Mouse (Mus musculus) gastrocnemius, postnatal 4 days (tissue): Measurements from ENCODE around the gene Ccl5. TPM values are rescaled to one million over a fixed set of nuclear protein-coding genes. Genes with fewer than 3 reads are reported as not detected.

Experiments
- DNase-seq, 2 experiments: peaks; one replicate each; pipeline ENCODE4 v3.0.0; 2021 to 2022; ENCODE audit warnings: low spot score in 2 of 2, mixed read lengths in 2 of 2
- total RNA-seq, 2 experiments: library from RNA; stranded (reverse); gene quantifications; 2 replicates each; pipeline ENCODE4 v1.2.3; 2021

Gene Ccl5
- total RNA-seq, 2 experiments from 2014 or later = not detected

DNA sequence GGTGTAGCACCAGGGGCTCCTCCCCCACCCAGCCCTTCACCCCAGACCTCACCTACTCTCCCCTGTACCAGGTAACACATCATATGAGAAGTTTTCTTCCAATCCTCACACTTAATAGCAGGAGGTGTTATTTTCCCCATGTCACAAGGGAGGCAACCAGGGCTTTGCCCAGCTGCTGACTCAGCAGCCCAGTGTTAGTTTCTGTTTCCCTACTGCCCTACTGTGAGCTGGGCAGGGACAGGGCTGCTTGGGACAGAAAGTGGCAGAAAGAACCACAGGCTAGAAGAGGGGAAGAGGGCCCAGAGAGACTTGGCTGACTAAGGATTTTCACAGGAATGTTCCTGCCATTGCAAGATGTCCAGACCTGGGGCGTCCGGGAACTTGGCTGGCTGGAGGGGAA, 10.6 kb upstream of the Ccl5 start:
- no peak for DNase-seq

DNA sequence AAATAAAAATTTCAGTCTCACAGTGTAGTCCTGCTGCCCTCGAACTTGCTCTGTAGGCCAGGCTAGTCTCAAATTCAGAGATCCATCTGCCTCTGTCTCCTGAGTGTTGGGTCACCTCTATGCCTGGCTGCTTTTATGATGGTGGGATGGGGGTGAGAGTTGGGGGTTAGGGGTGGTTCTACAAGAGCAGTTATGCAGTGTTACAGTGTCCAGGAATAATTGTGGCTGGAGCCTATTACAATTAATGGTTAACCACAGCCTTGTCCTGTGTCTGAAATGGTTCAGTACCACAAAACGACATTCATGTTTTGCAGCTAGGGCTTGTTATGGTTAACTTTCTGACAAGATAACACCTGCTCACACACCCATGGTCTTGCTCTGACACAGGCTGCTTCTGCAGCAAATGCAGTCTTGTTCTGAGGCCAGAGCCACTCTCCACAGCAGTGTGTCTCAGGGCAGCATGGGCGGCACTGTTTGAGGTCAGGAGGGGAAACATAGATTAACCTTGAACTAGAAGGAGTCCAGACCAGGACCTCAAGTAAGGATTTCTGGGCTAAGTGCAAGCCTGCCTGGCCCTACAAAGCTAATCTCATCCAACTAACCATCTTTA, 8.5 kb upstream of the Ccl5 start:
- no peak for DNase-seq

DNA sequence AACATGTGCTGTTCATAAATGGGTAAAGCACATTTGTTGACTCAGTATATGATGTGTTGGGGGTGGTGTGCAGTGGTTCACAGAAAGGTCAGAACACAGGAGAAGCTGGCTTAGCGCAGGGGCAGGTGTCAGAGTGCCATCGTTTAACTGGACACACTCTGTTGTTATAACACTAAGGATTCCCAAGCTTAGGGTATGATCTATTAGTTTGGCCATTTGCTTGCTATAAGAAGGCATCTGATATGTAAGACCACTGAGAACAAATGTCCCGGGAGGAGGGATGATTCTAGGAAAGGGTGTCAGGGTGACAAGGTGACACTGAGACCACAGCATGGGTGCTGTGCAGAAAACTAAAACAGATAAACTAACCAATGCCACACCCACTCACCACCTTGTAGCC, 6.5 kb upstream of the Ccl5 start:
- no peak for DNase-seq

DNA sequence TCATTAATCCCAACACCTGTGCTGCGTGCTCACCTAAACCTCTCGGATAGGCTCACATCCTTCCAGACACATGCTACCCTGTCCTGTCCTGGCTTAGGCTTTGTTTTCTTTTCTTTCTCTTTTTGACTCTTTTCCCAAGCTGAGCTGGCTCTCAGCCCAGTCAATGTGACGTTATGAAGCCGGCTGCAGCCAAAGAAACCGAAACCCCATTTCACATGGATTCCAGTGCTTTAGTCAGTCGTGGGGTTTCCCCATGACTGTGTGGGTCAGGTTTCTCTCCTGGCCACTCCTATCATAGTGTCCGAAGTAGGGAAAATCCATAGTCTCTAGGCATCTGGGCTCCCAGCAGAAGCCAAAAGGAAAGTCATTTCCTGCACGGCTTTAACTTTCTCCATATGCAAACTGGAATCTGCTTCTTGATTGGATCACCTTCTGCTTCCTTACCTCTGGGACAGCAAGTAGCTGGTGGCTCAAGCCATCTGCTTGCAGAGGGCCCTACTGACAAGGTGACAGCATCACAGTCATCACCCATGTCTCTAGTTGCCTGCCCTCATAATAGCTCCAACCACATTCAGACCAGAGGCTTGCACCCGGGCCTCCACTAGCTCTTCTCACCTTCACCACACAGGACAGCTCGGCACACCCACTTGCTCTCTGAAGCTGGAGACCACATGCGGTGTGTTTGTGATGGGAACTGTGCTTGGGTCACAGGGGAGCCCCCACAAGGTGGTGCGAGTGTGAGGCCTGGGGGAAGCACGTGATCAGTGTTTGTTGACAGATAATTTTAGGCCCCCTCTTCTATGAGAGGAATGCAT, 4.5 kb upstream of the Ccl5 start:
- DNase-seq = peak; percentile 55 to 79

DNA sequence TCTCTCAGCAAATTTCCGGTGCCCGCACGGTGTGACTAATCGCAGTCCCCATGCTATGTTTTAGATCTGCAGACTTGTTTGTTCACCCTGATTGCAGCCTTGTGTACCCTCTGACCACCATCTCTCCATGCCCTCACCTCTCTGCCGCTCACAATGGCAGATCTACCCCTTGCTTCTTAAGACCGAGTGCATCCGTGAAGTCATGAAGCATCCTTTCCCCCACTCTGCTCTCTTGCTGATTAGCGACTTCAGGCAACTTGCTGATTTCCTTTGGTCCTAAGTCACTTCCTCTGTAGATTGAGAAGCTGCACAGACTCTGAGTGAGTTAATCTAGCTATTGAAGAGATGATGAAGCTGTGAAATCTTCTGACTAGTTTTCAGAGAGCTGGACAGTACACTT, 3.8 kb upstream of the Ccl5 start:
- no peak for DNase-seq

DNA sequence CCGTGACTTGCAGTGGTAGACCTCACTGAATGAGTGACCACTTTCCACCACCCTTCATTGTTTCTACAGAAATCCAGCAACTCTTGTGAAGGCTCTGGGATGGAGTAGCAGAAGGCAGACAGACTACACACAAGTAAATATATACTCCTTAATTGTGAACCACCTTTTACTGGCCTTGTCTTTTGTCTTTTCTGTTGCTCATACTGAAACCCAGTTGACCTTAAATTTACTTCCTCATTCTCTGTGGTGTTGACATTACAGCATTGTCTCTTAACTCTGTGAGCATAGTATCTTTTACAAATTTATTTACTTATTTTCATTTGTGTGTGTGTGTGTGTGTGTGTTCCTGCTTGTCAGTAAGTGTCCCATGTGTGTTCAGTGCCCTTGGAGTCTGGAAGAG, 2.9 kb upstream of the Ccl5 start:
- DNase-seq = no peak

DNA sequence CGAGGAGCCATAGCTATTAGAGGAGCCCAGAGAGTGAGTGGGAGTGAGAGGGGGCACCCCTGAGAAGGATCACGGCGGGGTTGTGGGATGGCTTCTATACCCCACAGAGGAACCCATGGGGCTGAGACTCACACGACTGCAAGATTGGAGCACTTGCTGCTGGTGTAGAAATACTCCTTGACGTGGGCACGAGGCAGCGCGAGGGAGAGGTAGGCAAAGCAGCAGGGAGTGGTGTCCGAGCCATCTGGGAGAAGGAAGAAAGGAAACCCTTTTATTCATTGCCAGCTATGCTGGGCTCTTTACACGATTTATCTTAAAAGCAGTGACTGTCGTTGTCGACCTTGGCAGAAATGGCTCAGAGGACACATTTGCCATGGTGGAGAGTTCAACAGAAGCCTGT, 1.3 kb downstream of the Ccl5 start:
- no peak for DNase-seq

DNA sequence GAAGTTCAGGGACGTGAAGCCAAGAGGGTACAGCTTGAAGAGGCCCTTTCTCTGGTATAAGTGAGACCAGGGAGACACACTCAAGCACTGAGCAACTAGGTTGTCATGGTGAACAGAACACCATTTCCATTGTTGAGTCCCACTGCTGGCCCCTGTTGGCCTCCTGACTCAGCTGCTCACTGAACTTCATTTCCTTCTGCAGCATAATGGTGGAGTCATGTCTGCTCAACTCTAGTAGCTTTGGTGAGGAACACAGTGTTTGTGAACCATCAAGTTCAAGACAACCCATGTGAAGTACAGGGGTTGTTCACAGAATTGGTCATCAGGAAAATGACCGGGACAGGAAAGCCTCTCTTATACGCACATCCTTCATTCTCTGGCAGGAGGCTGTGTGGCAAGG, 8.2 kb downstream of the Ccl5 start, which contains the start of gene Heatr9:
Gene Heatr9, minus strand, starts transcription at position 101 of the 400 bp plus-strand sequence.
- DNase-seq = no peak

DNA sequence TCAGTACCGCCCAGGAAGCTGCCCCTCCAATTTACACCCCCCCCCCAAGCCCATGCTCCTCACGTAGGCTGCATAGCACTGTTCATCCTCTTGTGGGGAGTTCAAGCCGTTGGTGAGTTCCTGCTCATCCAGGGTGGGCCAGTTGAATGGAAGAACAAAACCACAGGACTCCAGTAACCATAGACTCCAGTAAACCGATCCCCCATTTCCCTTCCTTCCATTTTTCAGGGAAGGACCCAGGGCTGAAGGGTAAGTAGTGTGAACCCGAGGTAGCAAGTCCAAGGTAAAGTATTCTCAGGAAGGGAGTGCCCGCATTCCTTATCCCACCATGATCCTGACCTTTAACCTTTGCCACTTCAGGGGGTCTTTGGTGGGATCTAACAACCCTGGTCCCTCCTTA, 11.9 kb downstream of the Ccl5 start:
- no peak for DNase-seq

DNA sequence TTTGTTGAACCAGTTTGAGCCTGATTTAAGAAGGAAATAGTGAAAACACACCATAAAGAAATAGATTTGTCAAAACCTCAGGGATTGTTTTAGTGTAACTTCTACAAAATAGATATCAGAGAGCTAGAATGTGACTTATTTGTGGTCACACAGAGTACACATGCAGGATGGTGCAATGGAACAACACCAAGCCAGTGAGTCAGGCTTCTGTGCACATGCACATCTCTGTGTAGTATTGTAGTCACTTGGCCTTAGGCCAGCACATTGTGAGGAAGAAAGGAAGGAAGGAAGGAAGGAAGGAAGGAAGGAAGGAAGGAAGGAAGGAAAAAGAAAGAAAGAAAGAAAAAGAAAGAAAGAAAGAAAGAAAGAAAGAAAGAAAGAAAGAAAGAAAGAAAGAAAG, 13.2 kb downstream of the Ccl5 start:
- no peak for DNase-seq

DNA sequence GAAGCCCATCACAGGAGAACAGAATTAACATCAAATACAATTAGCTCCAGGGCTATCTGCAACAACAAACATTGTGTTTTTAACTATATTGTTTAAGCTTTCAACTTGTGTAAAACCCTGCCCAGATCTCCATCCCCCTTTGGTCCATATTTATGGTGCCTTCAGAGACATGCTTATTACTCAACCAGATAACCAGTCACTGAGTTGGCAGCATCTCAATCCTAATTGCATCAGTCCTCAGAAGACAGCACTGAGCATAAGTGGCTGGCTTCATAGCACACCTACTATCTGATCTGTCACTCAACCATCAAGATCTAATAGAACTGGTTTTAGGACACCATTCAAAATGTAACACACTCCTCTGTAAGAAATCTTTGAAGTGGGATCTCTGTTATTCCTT, 20.8 kb downstream of the Ccl5 start:
- DNase-seq = no peak

DNA sequence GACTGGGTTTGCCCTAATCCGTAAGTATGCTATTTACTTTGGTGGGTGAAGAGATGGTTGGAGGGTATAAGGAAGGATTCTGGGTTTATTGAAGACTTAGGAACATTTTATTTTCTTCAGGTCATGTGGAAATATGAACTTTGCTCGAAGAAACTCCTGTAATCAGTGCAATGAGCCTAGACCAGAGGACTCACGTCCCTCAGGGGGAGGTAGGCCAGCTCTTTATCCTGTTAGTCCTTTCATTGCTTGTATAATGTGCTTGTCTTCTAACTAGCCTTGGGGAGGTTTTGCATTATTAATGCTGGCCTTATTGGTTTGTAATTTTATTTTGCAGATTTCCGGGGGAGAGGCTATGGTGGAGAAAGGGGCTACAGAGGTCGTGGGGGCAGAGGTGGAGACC, 26.0 kb downstream of the Ccl5 start:
- DNase-seq = no peak

DNA sequence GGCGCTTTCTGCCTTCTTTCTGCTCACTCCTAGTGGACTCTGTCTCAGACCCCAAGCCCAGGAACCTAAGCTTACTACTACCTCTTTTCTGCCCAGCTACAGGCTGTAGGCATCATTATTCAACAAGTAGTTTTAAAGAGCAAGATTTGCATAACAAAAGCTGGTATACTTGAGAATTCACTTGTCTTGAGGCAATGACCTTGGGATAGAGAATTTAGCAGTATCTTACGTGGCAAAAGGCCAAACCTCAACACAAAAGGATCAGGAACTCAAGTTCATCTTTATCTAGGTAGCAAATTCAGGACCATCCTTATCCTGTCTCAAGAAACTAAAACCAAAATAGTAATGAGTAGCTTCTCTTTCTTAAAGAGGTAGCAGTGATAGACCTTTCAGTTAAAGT, 34.7 kb downstream of the Ccl5 start:
- DNase-seq = no peak

DNA sequence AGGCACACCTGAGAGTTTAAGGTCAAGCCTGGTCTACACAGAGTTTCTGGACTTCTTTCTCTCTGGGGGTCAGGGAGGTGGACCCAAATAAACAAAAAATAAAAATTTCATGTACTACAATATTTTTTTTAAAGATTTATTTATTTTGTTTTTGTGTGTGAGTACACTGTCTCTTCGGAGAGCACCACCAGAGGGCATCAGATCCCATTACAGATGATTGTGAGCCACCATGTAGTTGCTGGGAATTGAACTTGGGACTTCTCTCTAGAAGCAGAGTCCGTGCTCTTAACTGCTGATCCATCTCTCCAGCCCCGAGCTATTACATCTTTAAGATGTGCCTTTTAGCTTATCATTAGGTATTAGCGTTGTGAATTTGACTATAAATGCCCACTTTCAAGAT, 38.8 kb downstream of the Ccl5 start:
- no peak for DNase-seq

Other genes with a start within 250 kb of the Ccl5 start
- gene Slfn14, start 243.8 kb downstream of the Ccl5 start, total RNA-seq = under 1 TPM; 0.07 to 0.26 TPM
- gene Ap2b1, start 231.5 kb downstream of the Ccl5 start, total RNA-seq = 10 to 100 TPM; 64.8 to 69.7 TPM
- 10 to 100 TPM; 13.7 to 14.2 TPM for gene Pex12, start 227.9 kb downstream of the Ccl5 start, total RNA-seq
- gene Rasl10b, start 121.4 kb downstream of the Ccl5 start, total RNA-seq = 1 to 10 TPM; 1.8 to 2.6 TPM
- gene Gas2l2, start 101.1 kb downstream of the Ccl5 start, total RNA-seq = under 1 TPM; 0.15 to 0.34 TPM
- not detected for gene 1700020L24Rik, start 92.8 kb downstream of the Ccl5 start, total RNA-seq
- 1 to 10 TPM; 4.7 to 5.4 TPM for gene Mmp28, start 67.4 kb downstream of the Ccl5 start, total RNA-seq
- 10 to 100 TPM; 34.6 to 40.1 TPM for gene Taf15, start 57.4 kb downstream of the Ccl5 start, total RNA-seq
- gene Heatr9, start 8.3 kb downstream of the Ccl5 start, total RNA-seq = not detected
- 1 to 10 TPM; 4.0 to 4.9 TPM for gene Ccl9, start 48.1 kb upstream of the Ccl5 start, total RNA-seq
- 1 to 10 TPM; 2.9 to 3.7 TPM for gene Ccl6, start 62.6 kb upstream of the Ccl5 start, total RNA-seq
- gene Rpl9-ps1, start 115.1 kb upstream of the Ccl5 start, total RNA-seq = not detected
- not detected for gene Ccl3, start 118.8 kb upstream of the Ccl5 start, total RNA-seq
- under 1 TPM in 1 of 2 experiments, not detected in 1; 0.44 TPM for gene Ccl4, start 132.1 kb upstream of the Ccl5 start, total RNA-seq
- under 1 TPM; 0.75 to 0.78 TPM for gene Wfdc17, start 173.5 kb upstream of the Ccl5 start, total RNA-seq
- not detected for gene Wfdc18, start 178.5 kb upstream of the Ccl5 start, total RNA-seq
- gene Wfdc21, start 216.4 kb upstream of the Ccl5 start, total RNA-seq = under 1 TPM in 1 of 2 experiments, not detected in 1; 0.73 TPM
- 10 to 100 TPM; 11.1 to 12.8 TPM for gene Heatr6, start 223.2 kb upstream of the Ccl5 start, total RNA-seq